Mouse (Mus musculus) C2C12 (cell line): ENCODE measurements around the gene Ssbp2. TPM values are rescaled to one million over a fixed set of nuclear protein-coding genes. Genes with fewer than 3 reads are reported as not detected.

ENCODE experiments used
- H3K27me3 ChIP-seq: one replicate; pipeline ENCODE4 v1.6.1; 2011; ENCODE audit not compliant: control insufficient read depth, insufficient read depth, insufficient read length
- H3K36me3 ChIP-seq: one replicate; pipeline ENCODE4 v1.6.1; 2011; ENCODE audit not compliant: control insufficient read depth, insufficient read depth
- H3K4me3 ChIP-seq: one replicate; pipeline ENCODE4 v1.5.1; 2011; ENCODE audit warnings: mild to moderate bottlenecking, control low read depth; ENCODE audit not compliant: poor library complexity, insufficient read depth, severe bottlenecking
- H3K79me2 ChIP-seq: one replicate; pipeline ENCODE4 v1.6.1; 2011; ENCODE audit not compliant: control insufficient read depth, insufficient read depth
- H3K79me3 ChIP-seq: one replicate; pipeline ENCODE4 v1.6.1; 2011; ENCODE audit warnings: low read depth, control low read depth
- H3ac ChIP-seq: one replicate; pipeline ENCODE3; 2011; ENCODE audit warnings: low read depth; ENCODE audit not compliant: control insufficient read depth, insufficient read length
- CEBPB ChIP-seq: IDR thresholded peaks from one replicate; pipeline ENCODE4 v1.6.1; 2011; ENCODE audit warnings: low read depth, mild to moderate bottlenecking, control low read depth, moderate library complexity
- CTCF ChIP-seq: IDR thresholded peaks from one replicate; pipeline ENCODE4 v1.5.1; 2011; ENCODE audit not compliant: control insufficient read depth, insufficient read depth, insufficient read length
- FOSL1 ChIP-seq: IDR thresholded peaks from one replicate; pipeline ENCODE4 v1.8.0; 2011; ENCODE audit warnings: mild to moderate bottlenecking, low read length; ENCODE audit not compliant: poor library complexity, insufficient read depth, severe bottlenecking
- MAX ChIP-seq: IDR thresholded peaks from one replicate; pipeline ENCODE4 v1.6.1; 2011; ENCODE audit warnings: mild to moderate bottlenecking, control low read depth
- MYOD1 ChIP-seq: IDR thresholded peaks from one replicate; pipeline ENCODE4 v1.6.1; 2011; ENCODE audit warnings: low read depth; ENCODE audit not compliant: control insufficient read depth, insufficient read length
- MYOG ChIP-seq: IDR thresholded peaks from one replicate; pipeline ENCODE4 v1.6.1; 2011; ENCODE audit not compliant: control insufficient read depth, insufficient read length; ENCODE audit errors: extremely low read depth
- USF1 ChIP-seq: IDR thresholded peaks from one replicate; pipeline ENCODE4 v1.6.1; 2011; ENCODE audit warnings: low read depth, mild to moderate bottlenecking, control low read depth, moderate library complexity
- polyA plus RNA-seq: library from polyadenylated mRNA; unstranded; fragments of >200 nt; fragmentation: generic; extraction: Trizol; gene quantifications from one replicate; pipeline ENCODE4 v1.2.1, GENCODE M21; 2012; ENCODE audit warnings: missing spikeins

Gene Ssbp2
- polyA plus RNA-seq, 1 experiment = 22.5 TPM

DNA sequence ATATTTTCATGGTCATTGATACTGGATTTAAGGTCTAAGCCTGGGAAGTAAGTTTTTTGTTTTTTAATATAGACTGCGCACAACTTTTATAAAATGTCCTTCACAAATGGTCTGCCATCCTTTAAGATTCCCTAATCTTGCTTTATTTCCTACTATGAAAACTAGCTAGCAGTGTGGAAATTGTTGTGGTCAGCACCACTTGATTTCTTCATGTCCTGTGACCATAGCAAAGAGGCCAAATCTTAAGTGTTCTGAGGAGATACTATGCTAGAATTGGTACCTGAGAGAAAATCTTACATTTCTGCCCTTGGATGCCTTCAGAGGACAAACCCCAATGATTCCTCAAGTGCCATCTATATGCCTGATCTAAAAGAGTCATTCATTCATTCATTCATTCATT, 60.9 kb downstream of the Ssbp2 start:
- Histone ChIP-seq H3K4me3 (no peak overlapping the region), H3K27me3 (no peaks in the 10 kb centered on the region), H3K79me2 (no peaks in the 10 kb centered on the region), H3ac (no peak overlapping the region), H3K79me3 (no peaks in the 10 kb centered on the region), H3K36me3 (no peaks in the 10 kb centered on the region)
- TF ChIP-seq MYOD1 (no peak), FOSL1 (no peak), CTCF (no peak)

DNA sequence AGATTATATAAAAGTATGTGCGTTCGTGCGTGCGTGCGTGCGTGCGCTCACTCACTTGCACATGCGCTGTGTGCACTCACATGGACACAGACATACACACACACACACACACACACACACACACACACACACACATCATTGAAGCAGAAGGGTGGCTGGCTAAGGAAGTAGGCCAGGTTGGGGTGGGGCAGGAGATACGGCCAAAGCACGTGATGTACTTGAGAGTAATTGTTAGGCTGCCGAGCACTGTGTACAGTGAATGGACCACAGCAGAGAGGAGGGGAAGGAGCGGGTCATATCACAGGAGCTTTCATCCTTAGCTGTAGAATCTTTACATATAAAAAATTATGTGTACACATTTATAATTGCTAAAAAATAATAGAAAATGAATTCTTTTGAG, 66.0 kb downstream of the Ssbp2 start:
- Histone ChIP-seq H3ac (no peak overlapping the region), H3K4me3 (no peak overlapping the region), H3K36me3 (no peaks in the 10 kb centered on the region), H3K27me3 (no peaks in the 10 kb centered on the region), H3K79me2 (no peaks in the 10 kb centered on the region), H3K79me3 (no peaks in the 10 kb centered on the region)
- no peak for TF ChIP-seq MAX
- TF ChIP-seq CTCF = no peak
- TF ChIP-seq CEBPB = no peak
- TF ChIP-seq FOSL1 = no peak
- TF ChIP-seq MYOG = no peak
- TF ChIP-seq MYOD1 = no peak
- no peak for TF ChIP-seq USF1

DNA sequence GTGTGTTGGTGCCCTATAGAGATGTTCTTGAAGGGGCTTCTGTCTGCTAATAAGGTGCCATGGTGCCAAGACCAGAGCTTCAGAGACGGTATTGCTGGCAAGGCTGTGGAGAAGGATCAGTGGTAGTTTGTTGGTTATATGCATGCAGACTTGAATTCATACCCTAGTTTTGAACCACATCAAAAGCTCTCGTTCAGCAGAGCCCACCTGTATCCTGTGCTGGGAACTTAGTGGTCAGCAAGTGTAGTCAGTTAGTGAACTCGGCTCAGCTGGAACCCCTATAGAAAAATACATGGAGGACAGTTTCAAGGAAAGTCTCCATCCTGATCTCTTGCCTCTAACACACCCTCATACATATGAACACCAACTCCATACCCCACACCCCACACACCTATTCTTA, 69.7 kb downstream of the Ssbp2 start:
- TF ChIP-seq FOSL1 (no peak), CEBPB (no peak), USF1 (no peak), MYOD1 (no peak), CTCF (no peak), MAX (no peak), MYOG (no peak)
- H3K79me3 ChIP-seq = no peaks in the 10 kb centered on the region
- H3K36me3 ChIP-seq = no peaks in the 10 kb centered on the region
- no peaks in the 10 kb centered on the region for H3K79me2 ChIP-seq
- no peaks in the 10 kb centered on the region for H3K27me3 ChIP-seq
- no peak overlapping the region for H3K4me3 ChIP-seq
- H3ac ChIP-seq = no peak overlapping the region

DNA sequence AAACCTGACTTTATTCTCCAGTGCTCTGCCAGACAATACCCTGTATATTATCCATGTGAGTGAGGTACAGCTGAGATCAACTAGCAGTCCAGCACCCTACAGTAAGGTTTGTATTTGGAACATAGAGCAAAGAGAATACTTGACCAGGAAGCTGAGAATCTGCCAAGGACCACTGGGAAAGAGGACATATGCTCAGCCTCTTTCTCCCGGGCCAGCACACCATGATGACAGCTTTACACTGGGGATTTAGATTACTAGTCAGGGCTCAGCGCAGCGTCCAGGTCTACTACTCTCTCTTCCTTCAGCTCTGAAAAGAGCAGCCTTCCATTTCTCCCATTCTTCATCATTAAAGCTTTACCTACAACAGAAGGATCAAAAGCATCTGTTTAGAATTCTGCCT, 76.6 kb downstream of the Ssbp2 start:
- Histone ChIP-seq H3K36me3 (no peaks in the 10 kb centered on the region), H3ac (no peak overlapping the region), H3K79me2 (no peaks in the 10 kb centered on the region), H3K4me3 (no peak overlapping the region), H3K79me3 (no peaks in the 10 kb centered on the region), H3K27me3 (no peaks in the 10 kb centered on the region)
- TF ChIP-seq USF1 = no peak
- no peak for TF ChIP-seq MYOD1
- TF ChIP-seq CTCF = no peak
- no peak for TF ChIP-seq MAX
- no peak for TF ChIP-seq CEBPB
- no peak for TF ChIP-seq FOSL1
- no peak for TF ChIP-seq MYOG

DNA sequence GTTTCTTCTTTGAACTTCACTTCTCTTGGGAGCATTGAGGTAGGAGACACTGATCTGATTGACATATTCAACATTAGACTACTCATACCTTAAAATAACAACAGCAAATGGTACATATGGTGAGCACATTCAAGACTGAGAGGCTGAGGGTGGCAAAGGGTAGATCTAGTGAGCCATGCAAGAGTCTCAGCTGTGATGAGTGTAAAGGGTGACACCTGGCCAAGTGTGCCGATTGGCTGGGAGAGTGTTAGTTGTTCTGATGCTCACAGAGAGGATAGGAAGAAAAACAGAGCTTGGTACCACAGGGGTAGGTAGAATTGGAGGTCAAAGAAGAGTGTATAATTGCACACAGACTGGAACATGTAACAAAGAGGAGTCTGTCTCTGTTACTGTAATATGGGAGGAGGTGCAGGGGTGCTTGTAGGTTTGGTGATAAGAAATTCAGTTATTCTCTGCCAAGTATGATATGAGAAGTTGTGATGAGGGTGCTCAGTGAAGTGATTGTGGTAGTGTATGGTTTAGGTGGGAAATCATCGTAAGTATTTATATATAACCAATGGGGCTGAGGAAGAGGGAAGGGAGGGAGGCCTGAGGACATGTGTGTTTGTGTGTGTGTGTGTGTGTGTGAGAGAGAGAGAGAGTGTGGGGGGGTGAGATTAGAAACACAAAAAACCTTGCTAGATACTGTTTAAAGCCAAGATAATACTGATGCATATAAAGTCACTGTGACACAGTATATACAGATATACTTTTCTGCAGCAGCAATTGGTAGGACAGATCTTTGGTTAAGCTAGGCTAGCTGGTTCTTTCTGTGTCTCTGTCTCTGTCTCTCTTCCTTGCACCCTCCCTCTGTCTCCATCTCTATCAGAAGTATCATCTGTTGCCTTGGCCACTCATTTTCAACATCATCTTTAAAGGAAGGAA, 80.3 kb downstream of the Ssbp2 start:
- Histone ChIP-seq H3K79me2 (no peaks in the 10 kb centered on the region), H3K36me3 (no peaks in the 10 kb centered on the region), H3K79me3 (no peaks in the 10 kb centered on the region), H3K27me3 (no peaks in the 10 kb centered on the region), H3ac (no peak overlapping the region), H3K4me3 (no peak overlapping the region)
- TF ChIP-seq CEBPB (no peak), FOSL1 (no peak), CTCF (no peak), USF1 (no peak), MAX (no peak), MYOD1 (no peak), MYOG (no peak)

DNA sequence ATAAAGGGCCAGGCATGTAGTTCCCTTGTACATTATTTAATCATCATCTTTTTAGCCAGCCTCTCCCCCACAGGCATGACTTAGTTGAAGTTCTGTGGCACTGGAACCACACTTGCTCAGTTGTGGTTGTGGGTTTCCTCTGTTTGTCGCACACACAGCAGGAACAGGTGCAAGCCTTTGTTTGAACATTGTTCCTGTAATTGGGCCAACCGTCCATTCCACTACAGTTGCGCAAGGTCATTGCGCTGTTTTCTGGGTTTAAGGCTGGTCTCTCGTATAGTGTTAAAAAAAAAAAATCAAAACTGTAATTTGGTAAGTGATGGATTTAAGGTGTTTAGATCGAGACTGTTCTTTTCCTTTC, 81.0 kb downstream of the Ssbp2 start:
- H3ac ChIP-seq = no peak overlapping the region
- H3K79me3 ChIP-seq = no peaks in the 10 kb centered on the region
- no peaks in the 10 kb centered on the region for H3K79me2 ChIP-seq
- H3K4me3 ChIP-seq = no peak overlapping the region
- H3K36me3 ChIP-seq = no peaks in the 10 kb centered on the region
- TF ChIP-seq CEBPB = peak; percentile 47
- no peak for TF ChIP-seq USF1
- TF ChIP-seq FOSL1 = no peak
- no peaks in the 10 kb centered on the region for H3K27me3 ChIP-seq
